11 mouse cellular contexts compared by ENCODE assay signal in genomic region chr1:139325378-139325777, GRCm38 (mm10). TPM values are rescaled to one million over a fixed set of nuclear protein-coding genes. Genes with fewer than 3 reads are reported as not detected.
"Had no signal": no experiment of that assay in that cellular context is flagged by ENCODE, and none has a peak within 500 bp of the region (broad histone marks: within the 10 kb centered on the region; RNA-seq: fewer than 3 reads in every experiment).

No protein-coding gene starts in this region.

- H3K4me1 ChIP-seq: limb, embryonic 13.5 days; neural tube, embryonic 13.5 days had no signal

- H3K9ac ChIP-seq: limb, embryonic 13.5 days; liver, embryonic 14.5 days; neural tube, embryonic 13.5 days had no signal

- H3K36me3 ChIP-seq: limb, embryonic 13.5 days; neural tube, embryonic 13.5 days had no signal

- H3K4me3 ChIP-seq: limb, embryonic 13.5 days; neural tube, embryonic 13.5 days had no signal

- H3K9me3 ChIP-seq: limb, embryonic 13.5 days; neural tube, embryonic 13.5 days had no signal

- H3K4me2 ChIP-seq: limb, embryonic 13.5 days; neural tube, embryonic 13.5 days had no signal

- H3K27me3 ChIP-seq: limb, embryonic 13.5 days; neural tube, embryonic 13.5 days had no signal

- DNase-seq: kidney, adult 11 months; kidney, postnatal 14 days; lung, adult 18-20 months; thymus, adult 2 months; thymus, postnatal 25 days had no signal

- H3K27ac ChIP-seq: limb, embryonic 13.5 days; liver, embryonic 14.5 days; neural tube, embryonic 13.5 days had no signal

RNA-seq across cellular contexts. Expression of gene Crb1, which starts 51.5 kb away (rescaled TPM):
- total RNA-seq: liver, adult 2 months; megakaryocyte-erythroid progenitor cell, adult 5-6 weeks had no signal
- polyA plus RNA-seq: large intestine, adult 2 months; liver, adult 2 months; liver, embryonic 14.5 days had no signal
